Mouse (Mus musculus): ENCODE measurements around the gene Pdcd6. TPM values are rescaled to one million over a fixed set of nuclear protein-coding genes. Genes with fewer than 3 reads are reported as not detected.

The Pdcd6 gene
- polyA plus RNA-seq, 1 experiment: 109 TPM

GRCm38 (mm10) chr13:74292167-74292566, 25.2 kb downstream of the Pdcd6 start, which contains the start of gene Ahrr:
Gene Ahrr, minus strand, starts transcription at chr13:74292331.
- 3% methylated on average over 27 of the region's 27 CpGs for WGBS
- DNase-seq: peak; percentile 56
- no peak within 1 kb of the TSS for H3K4me3 ChIP-seq (ENCODE audit: control insufficient read depth, insufficient read depth, low read length)
- no peaks in the 10 kb centered on the region; the same call in 1 of the 2 replicates for H3K27me3 ChIP-seq (ENCODE audit: control insufficient read depth, insufficient read depth, low read length)
- H3K27ac ChIP-seq (ENCODE audit: control insufficient read depth, insufficient read depth, low read length): no peak within 1 kb of the TSS
- H3K4me1 ChIP-seq (replicated peaks; ENCODE audit: control insufficient read depth, insufficient read depth, low read length): no peaks in the 10 kb centered on the region
- TF ChIP-seq CTCF (IDR thresholded peaks at IDR 0.05; ENCODE audit: borderline replicate concordance, control insufficient read depth, extremely low read depth, insufficient read depth, low read length, poor library complexity) (no peak), POLR2A (IDR thresholded peaks at IDR 0.05; ENCODE audit: control insufficient read depth, extremely low read depth, insufficient read depth, low read length, poor library complexity) (no peak)
- no peaks in the 10 kb centered on the region for H3K36me3 ChIP-seq (ENCODE audit: control insufficient read depth, insufficient read depth, low read length)

- H3K4me3 ChIP-seq (ENCODE audit: control insufficient read depth, insufficient read depth, low read length): no peak overlapping the region
- 92% methylated on average over 5 of the region's 5 CpGs for WGBS
- no peak for TF ChIP-seq POLR2A (IDR thresholded peaks at IDR 0.05; ENCODE audit: control insufficient read depth, extremely low read depth, insufficient read depth, low read length, poor library complexity)
- no peak for TF ChIP-seq CTCF (IDR thresholded peaks at IDR 0.05; ENCODE audit: borderline replicate concordance, control insufficient read depth, extremely low read depth, insufficient read depth, low read length, poor library complexity)
These were observed 27.7 kb downstream of the Pdcd6 start for GRCm38 (mm10) chr13:74289646-74290045.

GRCm38 (mm10) chr13:74282299-74282698, 35.1 kb downstream of the Pdcd6 start:
- WGBS: 80% methylated on average over 1 of the region's 2 CpGs
- no peaks in the 10 kb centered on the region for H3K36me3 ChIP-seq (ENCODE audit: control insufficient read depth, insufficient read depth, low read length)
- H3K4me3 ChIP-seq (ENCODE audit: control insufficient read depth, insufficient read depth, low read length): no peak overlapping the region
- DNase-seq: no peak
- no peak overlapping the region for H3K27ac ChIP-seq (ENCODE audit: control insufficient read depth, insufficient read depth, low read length)
- no peak for TF ChIP-seq POLR2A (IDR thresholded peaks at IDR 0.05; ENCODE audit: control insufficient read depth, extremely low read depth, insufficient read depth, low read length, poor library complexity)
- no peak for TF ChIP-seq CTCF (IDR thresholded peaks at IDR 0.05; ENCODE audit: borderline replicate concordance, control insufficient read depth, extremely low read depth, insufficient read depth, low read length, poor library complexity)
- no peaks in the 10 kb centered on the region for H3K4me1 ChIP-seq (replicated peaks; ENCODE audit: control insufficient read depth, insufficient read depth, low read length)
- no peaks in the 10 kb centered on the region for H3K27me3 ChIP-seq (ENCODE audit: control insufficient read depth, insufficient read depth, low read length)

More at GRCm38 (mm10) chr13:74289646-74290045, 27.7 kb downstream of the Pdcd6 start:
- no peaks in the 10 kb centered on the region for H3K36me3 ChIP-seq (ENCODE audit: control insufficient read depth, insufficient read depth, low read length)
- no peaks in the 10 kb centered on the region; the same call in 1 of the 2 replicates for H3K27me3 ChIP-seq (ENCODE audit: control insufficient read depth, insufficient read depth, low read length)
- no peak for DNase-seq
- H3K4me1 ChIP-seq (replicated peaks; ENCODE audit: control insufficient read depth, insufficient read depth, low read length): no peaks in the 10 kb centered on the region
- no peak overlapping the region for H3K27ac ChIP-seq (ENCODE audit: control insufficient read depth, insufficient read depth, low read length)

- DNase-seq: no peak
- Histone ChIP-seq H3K36me3 (ENCODE audit: control insufficient read depth, insufficient read depth, low read length) (no peaks in the 10 kb centered on the region), H3K4me3 (ENCODE audit: control insufficient read depth, insufficient read depth, low read length) (no peak overlapping the region), H3K27ac (ENCODE audit: control insufficient read depth, insufficient read depth, low read length) (no peak overlapping the region), H3K4me1 (replicated peaks; ENCODE audit: control insufficient read depth, insufficient read depth, low read length) (no peaks in the 10 kb centered on the region), H3K27me3 (ENCODE audit: control insufficient read depth, insufficient read depth, low read length) (no peaks in the 10 kb centered on the region)
- TF ChIP-seq CTCF (IDR thresholded peaks at IDR 0.05; ENCODE audit: borderline replicate concordance, control insufficient read depth, extremely low read depth, insufficient read depth, low read length, poor library complexity) (no peak), POLR2A (IDR thresholded peaks at IDR 0.05; ENCODE audit: control insufficient read depth, extremely low read depth, insufficient read depth, low read length, poor library complexity) (no peak)
- 71% methylated on average over 4 of the region's 4 CpGs for WGBS
These were observed 41.7 kb downstream of the Pdcd6 start for GRCm38 (mm10) chr13:74275726-74276125.

GRCm38 (mm10) chr13:74260231-74260992, 57.0 kb downstream of the Pdcd6 start:
- H3K4me3 ChIP-seq (ENCODE audit: control insufficient read depth, insufficient read depth, low read length): peak overlapping the region; percentile 26; the same call in 1 of the 2 replicates
- no peaks in the 10 kb centered on the region; the same call in 1 of the 2 replicates for H3K27me3 ChIP-seq (ENCODE audit: control insufficient read depth, insufficient read depth, low read length)
- WGBS: 6% methylated on average over 10 of the region's 10 CpGs
- peak; percentile 30 for DNase-seq
- H3K27ac ChIP-seq (ENCODE audit: control insufficient read depth, insufficient read depth, low read length): no peak overlapping the region; the same call in 1 of the 2 replicates
- TF ChIP-seq CTCF (IDR thresholded peaks at IDR 0.05; ENCODE audit: borderline replicate concordance, control insufficient read depth, extremely low read depth, insufficient read depth, low read length, poor library complexity) (no peak), POLR2A (IDR thresholded peaks at IDR 0.05; ENCODE audit: control insufficient read depth, extremely low read depth, insufficient read depth, low read length, poor library complexity) (no peak)
- H3K4me1 ChIP-seq (replicated peaks; ENCODE audit: control insufficient read depth, insufficient read depth, low read length): peaks cover 4% of the 10 kb centered on the region; the same call in 1 of the 2 replicates
- no peaks in the 10 kb centered on the region for H3K36me3 ChIP-seq (ENCODE audit: control insufficient read depth, insufficient read depth, low read length)

GRCm38 (mm10) chr13:74259460-74260230, 57.7 kb downstream of the Pdcd6 start:
- peak overlapping the region; percentile 26 for H3K4me3 ChIP-seq (ENCODE audit: control insufficient read depth, insufficient read depth, low read length)
- DNase-seq: peak; percentile 34
- H3K36me3 ChIP-seq (ENCODE audit: control insufficient read depth, insufficient read depth, low read length): no peaks in the 10 kb centered on the region
- TF ChIP-seq POLR2A (IDR thresholded peaks at IDR 0.05; ENCODE audit: control insufficient read depth, extremely low read depth, insufficient read depth, low read length, poor library complexity): 0 out of 2 replicates have a peak, but pooled peaks have one; percentile 11
- no peak for TF ChIP-seq CTCF (IDR thresholded peaks at IDR 0.05; ENCODE audit: borderline replicate concordance, control insufficient read depth, extremely low read depth, insufficient read depth, low read length, poor library complexity)
- no peaks in the 10 kb centered on the region; the same call in 1 of the 2 replicates for H3K27me3 ChIP-seq (ENCODE audit: control insufficient read depth, insufficient read depth, low read length)
- no peak overlapping the region; the same call in 1 of the 2 replicates for H3K27ac ChIP-seq (ENCODE audit: control insufficient read depth, insufficient read depth, low read length)
- 13% methylated on average over 35 of the region's 35 CpGs for WGBS
- peaks cover 4% of the 10 kb centered on the region; the same call in 1 of the 2 replicates for H3K4me1 ChIP-seq (replicated peaks; ENCODE audit: control insufficient read depth, insufficient read depth, low read length)

Other genes starting within 250 kb of the Pdcd6 start
- gene Slc9a3, start 196.1 kb downstream of the Pdcd6 start, polyA plus RNA-seq (2012; rRNA removed): 0.20 and 0.27 TPM in 2 replicates
- 36.1 and 45.6 TPM in 2 replicates for gene Exoc3, start 108.8 kb downstream of the Pdcd6 start, polyA plus RNA-seq (2012; rRNA removed)
- gene Ahrr, start 25.2 kb downstream of the Pdcd6 start, polyA plus RNA-seq (2012; rRNA removed): 0.51 and 1.2 TPM in 2 replicates
- gene Sdha, start 32.7 kb upstream of the Pdcd6 start, polyA plus RNA-seq (2012; rRNA removed): 115 and 127 TPM in 2 replicates
- 3.6 and 4.0 TPM in 2 replicates for gene Ccdc127, start 32.7 kb upstream of the Pdcd6 start, polyA plus RNA-seq (2012; rRNA removed)
- gene Lrrc14b, start 46.4 kb upstream of the Pdcd6 start, polyA plus RNA-seq (2012; rRNA removed): 0.31 and 5.0 TPM in 2 replicates
- gene Zfp72, start 73.3 kb upstream of the Pdcd6 start, polyA plus RNA-seq (2012; rRNA removed): 0.19 and 0.23 TPM in 2 replicates
- 23.3 and 32.4 TPM in 2 replicates for gene Ftl1-ps1, start 82.1 kb upstream of the Pdcd6 start, polyA plus RNA-seq (2012; rRNA removed)
- 0.98 and 1.1 TPM in 2 replicates for gene Zfp825, start 176.4 kb upstream of the Pdcd6 start, polyA plus RNA-seq (2012; rRNA removed)

All from thymus, adult 2 months (tissue).